Mouse (Mus musculus) forebrain, embryonic 13.5 days (tissue): Measurements from ENCODE around the gene Armc7. TPM values are rescaled to one million over a fixed set of nuclear protein-coding genes. Genes with fewer than 3 reads are reported as not detected.

Experiments
- ATAC-seq: fragments of 200-750 bp; cut with Nextera tagmentation; 2 replicates; pipeline ENCODE4 v1.8.0; 2017
- H3K27ac ChIP-seq: fragments of 300-500 bp; sonication (generic); 2 replicates; pipeline ENCODE4 v1.5.1; 2015; ENCODE audit warnings: inconsistent platforms, mild to moderate bottlenecking, moderate library complexity
- H3K27me3 ChIP-seq: fragments of 300-500 bp; sonication (generic); 2 replicates; pipeline ENCODE4 v1.6.1; 2015; ENCODE audit warnings: mild to moderate bottlenecking, inconsistent platforms
- H3K36me3 ChIP-seq: fragments of 300-500 bp; sonication (generic); 2 replicates; pipeline ENCODE4 v1.6.1; 2015; ENCODE audit warnings: mild to moderate bottlenecking, inconsistent platforms; ENCODE audit not compliant: poor library complexity, severe bottlenecking
- H3K4me1 ChIP-seq: fragments of 300-500 bp; sonication (generic); 2 replicates; pipeline ENCODE4 v1.6.1; 2015; ENCODE audit warnings: inconsistent platforms
- H3K4me2 ChIP-seq: fragments of 300-500 bp; sonication (generic); 2 replicates; pipeline ENCODE4 v1.6.1; 2015; ENCODE audit warnings: inconsistent platforms, mild to moderate bottlenecking, moderate library complexity
- H3K4me3 ChIP-seq: fragments of 300-500 bp; sonication (generic); 2 replicates; pipeline ENCODE4 v1.5.1; 2015; ENCODE audit warnings: mild to moderate bottlenecking, inconsistent platforms
- H3K9ac ChIP-seq: fragments of 300-500 bp; sonication (generic); 2 replicates; pipeline ENCODE4 v1.6.1; 2015; ENCODE audit warnings: mild to moderate bottlenecking, inconsistent platforms
- H3K9me3 ChIP-seq: fragments of 300-500 bp; sonication (generic); replicated peaks from 2 replicates; pipeline ENCODE4 v1.6.1; 2016; ENCODE audit warnings: inconsistent platforms
- WGBS: fragments of 180-500 bp; shearing (Covaris S2); methylation state at CpG from one replicate; pipeline ENCODE4 v1.1.7; 2015; 5-methylcytosine and 5-hydroxymethylcytosine counted together
- polyA plus RNA-seq: library from polyadenylated mRNA; unstranded; fragments of >200 nt; fragmentation: Nextera tagmentation; extraction: Ambion mirVana; gene quantifications from 2 replicates; pipeline ENCODE4 v1.2.1, GENCODE M21; 2015

The Armc7 gene
- polyA plus RNA-seq, 1 experiment from 2014 or later: 11.3 TPM

GRCm38 (mm10) chr11:115508061-115508460 lies 32.6 kb downstream of the Armc7 start:
- Histone ChIP-seq H3K9ac (no peak overlapping the region), H3K27me3 (no peaks in the 10 kb centered on the region), H3K4me3 (no peak overlapping the region), H3K9me3 (no peaks in the 10 kb centered on the region), H3K36me3 (peaks cover 27% of the 10 kb centered on the region), H3K4me2 (peak overlapping the region; percentile 17), H3K4me1 (peaks cover 69% of the 10 kb centered on the region), H3K27ac (no peak overlapping the region)
- no peak for ATAC-seq
- WGBS: 90% methylated on average over 2 of the region's 2 CpGs

- Histone ChIP-seq H3K36me3 (peaks cover 12% of the 10 kb centered on the region), H3K9me3 (no peaks in the 10 kb centered on the region), H3K27me3 (no peaks in the 10 kb centered on the region), H3K4me2 (peak overlapping the region; percentile 88), H3K27ac (peak overlapping the region; percentile 16), H3K9ac (peak overlapping the region; percentile 100), H3K4me1 (peaks cover 62% of the 10 kb centered on the region), H3K4me3 (peak overlapping the region; percentile 93)
- no peak for ATAC-seq
- WGBS: 38% methylated on average over 6 of the region's 6 CpGs
Observed at GRCm38 (mm10) chr11:115509773-115510506, 34.5 kb downstream of the Armc7 start.

- H3K4me2 ChIP-seq: peak overlapping the region; percentile 88
- H3K27me3 ChIP-seq: no peaks in the 10 kb centered on the region
- peaks cover 59% of the 10 kb centered on the region for H3K4me1 ChIP-seq
- H3K36me3 ChIP-seq: peaks cover 7% of the 10 kb centered on the region; the same call in 1 of the 2 replicates
- no peaks in the 10 kb centered on the region for H3K9me3 ChIP-seq
- peak overlapping the region; percentile 93 for H3K4me3 ChIP-seq
- 41% methylated on average over 5 of the region's 5 CpGs for WGBS
- peak overlapping the region; percentile 100 for H3K9ac ChIP-seq
- no peak overlapping the region; the same call in 1 of the 2 replicates for H3K27ac ChIP-seq
- no peak for ATAC-seq
Observed at GRCm38 (mm10) chr11:115510507-115510888, 35.0 kb downstream of the Armc7 start.

- H3K9ac ChIP-seq: peak overlapping the region; percentile 100
- H3K4me2 ChIP-seq: peak overlapping the region; percentile 88
- peaks cover 7% of the 10 kb centered on the region; the same call in 1 of the 2 replicates for H3K36me3 ChIP-seq
- H3K4me1 ChIP-seq: peaks cover 55% of the 10 kb centered on the region
- ATAC-seq: no peak
- 69% methylated on average over 2 of the region's 2 CpGs for WGBS
- peak overlapping the region; percentile 86; the same call in 1 of the 2 replicates for H3K27ac ChIP-seq
- no peaks in the 10 kb centered on the region for H3K9me3 ChIP-seq
- peak overlapping the region; percentile 93 for H3K4me3 ChIP-seq
- H3K27me3 ChIP-seq: no peaks in the 10 kb centered on the region
Observed at GRCm38 (mm10) chr11:115511121-115511520, 35.7 kb downstream of the Armc7 start.

- Histone ChIP-seq H3K4me1 (peaks cover 46% of the 10 kb centered on the region), H3K36me3 (peaks cover 1% of the 10 kb centered on the region; the same call in 1 of the 2 replicates), H3K4me2 (peak overlapping the region; percentile 88), H3K9me3 (no peaks in the 10 kb centered on the region), H3K27ac (peak overlapping the region; percentile 86), H3K4me3 (peak overlapping the region; percentile 93), H3K27me3 (no peaks in the 10 kb centered on the region), H3K9ac (peak overlapping the region; percentile 100)
- ATAC-seq: no peak
- 16% methylated on average over 3 of the region's 3 CpGs for WGBS
Observed at GRCm38 (mm10) chr11:115512004-115512403, 36.5 kb downstream of the Armc7 start.

GRCm38 (mm10) chr11:115512407-115513183 lies 37.1 kb downstream of the Armc7 start:
- peak overlapping the region; percentile 93 for H3K4me3 ChIP-seq
- peak overlapping the region; percentile 100 for H3K9ac ChIP-seq
- H3K27me3 ChIP-seq: no peaks in the 10 kb centered on the region
- ATAC-seq: no peak
- H3K4me2 ChIP-seq: peak overlapping the region; percentile 88
- H3K27ac ChIP-seq: peak overlapping the region; percentile 86
- no peaks in the 10 kb centered on the region for H3K36me3 ChIP-seq
- no peaks in the 10 kb centered on the region for H3K9me3 ChIP-seq
- peaks cover 40% of the 10 kb centered on the region for H3K4me1 ChIP-seq
- 7% methylated on average over 8 of the region's 8 CpGs for WGBS

GRCm38 (mm10) chr11:115513271-115514237 lies 38.1 kb downstream of the Armc7 start:
- under 1% methylated on average over 51 of the region's 57 CpGs for WGBS

GRCm38 (mm10) chr11:115514238-115514663 lies 38.8 kb downstream of the Armc7 start, which contains the start of gene Jpt1:
Gene Jpt1, minus strand, starts transcription at chr11:115514387.
- under 1% methylated on average over 24 of the region's 24 CpGs for WGBS
- Histone ChIP-seq H3K4me2 (peak within 1 kb of the TSS; percentile 88), H3K27ac (peak within 1 kb of the TSS; percentile 86), H3K9ac (peak within 1 kb of the TSS; percentile 100), H3K4me1 (peaks cover 25% of the 10 kb centered on the region), H3K9me3 (no peaks in the 10 kb centered on the region), H3K27me3 (no peaks in the 10 kb centered on the region), H3K36me3 (no peaks in the 10 kb centered on the region), H3K4me3 (peak within 1 kb of the TSS; percentile 93)
- peak; percentile 99 for ATAC-seq

More at GRCm38 (mm10) chr11:115513271-115514237, 38.1 kb downstream of the Armc7 start:
- H3K4me3 ChIP-seq: peak overlapping the region; percentile 93
- no peaks in the 10 kb centered on the region for H3K27me3 ChIP-seq
- peak; percentile 74 for ATAC-seq
- H3K4me1 ChIP-seq: peaks cover 30% of the 10 kb centered on the region
- H3K27ac ChIP-seq: peak overlapping the region; percentile 86
- no peaks in the 10 kb centered on the region for H3K9me3 ChIP-seq
- no peaks in the 10 kb centered on the region for H3K36me3 ChIP-seq
- H3K4me2 ChIP-seq: peak overlapping the region; percentile 88
- peak overlapping the region; percentile 100 for H3K9ac ChIP-seq

GRCm38 (mm10) chr11:115515021-115515420 lies 39.6 kb downstream of the Armc7 start:
- H3K4me1 ChIP-seq: peaks cover 20% of the 10 kb centered on the region
- H3K4me2 ChIP-seq: no peak overlapping the region
- no peak overlapping the region for H3K9ac ChIP-seq
- WGBS: 74% methylated on average over 6 of the region's 6 CpGs
- no peaks in the 10 kb centered on the region for H3K27me3 ChIP-seq
- H3K9me3 ChIP-seq: no peaks in the 10 kb centered on the region
- H3K27ac ChIP-seq: no peak overlapping the region
- H3K36me3 ChIP-seq: 0 out of 2 replicates have a peak, but pooled peaks cover 2% of the 10 kb centered on the region
- no peak for ATAC-seq
- no peak overlapping the region for H3K4me3 ChIP-seq

- Histone ChIP-seq H3K9ac (no peak overlapping the region), H3K9me3 (no peaks in the 10 kb centered on the region), H3K4me2 (no peak overlapping the region), H3K4me3 (no peak overlapping the region), H3K36me3 (peaks cover 7% of the 10 kb centered on the region; the same call in 1 of the 2 replicates), H3K27ac (no peak overlapping the region), H3K4me1 (peaks cover 1% of the 10 kb centered on the region), H3K27me3 (no peaks in the 10 kb centered on the region)
- WGBS: 84% methylated on average over 5 of the region's 5 CpGs
- ATAC-seq: no peak
Observed at GRCm38 (mm10) chr11:115516942-115517341, 41.5 kb downstream of the Armc7 start.

- no peak overlapping the region for H3K4me3 ChIP-seq
- peaks cover 18% of the 10 kb centered on the region for H3K36me3 ChIP-seq
- ATAC-seq: no peak
- H3K4me2 ChIP-seq: no peak overlapping the region
- no peaks in the 10 kb centered on the region for H3K27me3 ChIP-seq
- no peaks in the 10 kb centered on the region for H3K9me3 ChIP-seq
- no peaks in the 10 kb centered on the region for H3K4me1 ChIP-seq
- H3K9ac ChIP-seq: no peak overlapping the region
- 83% methylated on average over 9 of the region's 9 CpGs for WGBS
- no peak overlapping the region for H3K27ac ChIP-seq
Observed at GRCm38 (mm10) chr11:115518693-115519092, 43.2 kb downstream of the Armc7 start.
